Mouse (Mus musculus) limb, embryonic 12.5 days (tissue): ENCODE measurements around the gene Cd300ld3. TPM values are rescaled to one million over a fixed set of nuclear protein-coding genes. Genes with fewer than 3 reads are reported as not detected.
A peak's percentile ranks its signal among the peaks of the same experiment; 100 is the strongest.

Source experiments
- ATAC-seq: fragments of 200-750 bp; cut with Nextera tagmentation; 2 replicates; pipeline ENCODE4 v1.8.0; 2017; ENCODE audit warnings: low read depth, moderate TSS enrichment; ENCODE audit not compliant: insufficient number of reproducible peaks, insufficient read depth, low FRiP score, low TSS enrichment
- H3K27ac ChIP-seq: fragments of 300-500 bp; sonication (generic); 2 replicates; pipeline ENCODE4 v1.5.1; 2016; ENCODE audit warnings: mild to moderate bottlenecking, moderate library complexity
- H3K27me3 ChIP-seq: fragments of 300-500 bp; sonication (generic); 2 replicates; pipeline ENCODE4 v1.6.1; 2016; ENCODE audit warnings: mild to moderate bottlenecking, moderate library complexity
- H3K36me3 ChIP-seq: fragments of 300-500 bp; sonication (generic); 2 replicates; pipeline ENCODE4 v1.6.1; 2016; ENCODE audit warnings: mild to moderate bottlenecking, moderate library complexity
- H3K4me1 ChIP-seq: fragments of 300-500 bp; sonication (generic); replicated peaks from 2 replicates; pipeline ENCODE4 v1.6.1; 2016
- H3K4me2 ChIP-seq: fragments of 300-500 bp; sonication (generic); 2 replicates; pipeline ENCODE4 v1.6.1; 2016; ENCODE audit warnings: mild to moderate bottlenecking, moderate library complexity
- H3K4me3 ChIP-seq: fragments of 300-500 bp; sonication (generic); replicated peaks from 2 replicates; pipeline ENCODE4 v1.5.1; 2016; ENCODE audit warnings: mild to moderate bottlenecking
- H3K9ac ChIP-seq: fragments of 300-500 bp; sonication (generic); replicated peaks from 2 replicates; pipeline ENCODE4 v1.6.1; 2016; ENCODE audit warnings: mild to moderate bottlenecking, moderate library complexity
- H3K9me3 ChIP-seq: fragments of 300-500 bp; sonication (generic); 2 replicates; pipeline ENCODE4 v1.6.1; 2016; ENCODE audit warnings: mild to moderate bottlenecking, moderate library complexity
- WGBS: fragments of 180-500 bp; shearing (Covaris S2); methylation state at CpG from one replicate; pipeline ENCODE4 v1.1.7; 2016; 5-methylcytosine and 5-hydroxymethylcytosine counted together
- polyA plus RNA-seq: library from polyadenylated mRNA; unstranded; fragments of >200 nt; fragmentation: Nextera tagmentation; extraction: Ambion mirVana; gene quantifications from 2 replicates; pipeline ENCODE4 v1.2.1, GENCODE M21; 2016

Gene Cd300ld3
- polyA plus RNA-seq = not detected in 2 replicates

GRCm38 (mm10) chr11:115048259-115048658 is at the start of gene Cd300ld3:
Cd300ld3 (minus strand) TSS chr11:115048409.
- no peak within 1 kb of the TSS for H3K4me2 ChIP-seq
- H3K27ac ChIP-seq = no peak within 1 kb of the TSS
- no peak within 1 kb of the TSS for H3K9ac ChIP-seq
- H3K9me3 ChIP-seq = no peaks in the 10 kb centered on the region
- no peaks in the 10 kb centered on the region for H3K4me1 ChIP-seq
- no peak for ATAC-seq
- no peak within 1 kb of the TSS for H3K4me3 ChIP-seq
- WGBS = 83% methylated on average over 2 of the region's 2 CpGs
- no peaks in the 10 kb centered on the region; the same call in 1 of the 2 replicates for H3K27me3 ChIP-seq
- H3K36me3 ChIP-seq = no peaks in the 10 kb centered on the region

GRCm38 (mm10) chr11:115092140-115092539 is 43.9 kb upstream of the Cd300ld3 start:
- no peak overlapping the region for H3K4me3 ChIP-seq

DNA sequence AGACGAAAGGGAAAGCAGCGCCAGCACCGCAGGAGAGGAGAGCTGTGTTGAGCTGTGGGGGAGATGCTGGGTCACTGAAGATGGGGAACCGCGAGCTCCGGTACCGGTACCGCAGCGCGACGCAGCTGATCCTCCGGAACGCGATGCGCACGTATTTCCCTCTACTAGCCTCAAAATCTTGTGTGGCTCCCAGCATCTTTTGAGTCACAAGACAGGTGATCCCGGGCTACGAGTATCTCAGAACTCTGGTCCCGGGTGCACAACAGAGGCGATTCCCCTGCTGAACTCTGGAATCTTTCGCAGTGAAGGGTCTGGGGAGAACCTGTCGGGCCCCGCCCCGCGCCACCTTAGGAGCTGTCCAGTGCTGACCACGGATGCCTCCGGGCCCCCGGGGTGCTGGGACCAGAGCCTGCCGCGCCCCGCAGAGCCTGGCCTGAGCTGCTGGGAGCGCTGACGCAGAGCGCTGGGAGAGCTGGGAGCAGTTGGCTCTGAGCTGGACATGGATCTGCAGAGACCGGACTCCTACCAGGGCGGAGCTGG is 43.2 kb upstream of the Cd300ld3 start, which contains the start of gene Rab37:
Rab37 (plus strand) TSS at position 70 of the 540 bp plus-strand sequence.
- H3K9ac ChIP-seq = no peak within 1 kb of the TSS
- no peak within 1 kb of the TSS for H3K4me3 ChIP-seq
- peak within 1 kb of the TSS; percentile 37 for H3K4me2 ChIP-seq
- H3K9me3 ChIP-seq = peaks cover 11% of the 10 kb centered on the region
- peaks cover 36% of the 10 kb centered on the region for H3K27me3 ChIP-seq
- H3K36me3 ChIP-seq = no peaks in the 10 kb centered on the region
- no peak within 1 kb of the TSS for H3K27ac ChIP-seq
- WGBS = 1% methylated on average over 36 of the region's 36 CpGs
- 0 out of 2 replicates have a peak, but pooled peaks cover 7% of the 10 kb centered on the region for H3K4me1 ChIP-seq
- no peak for ATAC-seq

More at GRCm38 (mm10) chr11:115092140-115092539, 43.9 kb upstream of the Cd300ld3 start:
- no peak overlapping the region for H3K9ac ChIP-seq
- no peaks in the 10 kb centered on the region for H3K36me3 ChIP-seq
- H3K27me3 ChIP-seq = peaks cover 36% of the 10 kb centered on the region
- peaks cover 11% of the 10 kb centered on the region for H3K9me3 ChIP-seq
- H3K27ac ChIP-seq = no peak overlapping the region
- 0 out of 2 replicates have a peak, but pooled peaks cover 7% of the 10 kb centered on the region for H3K4me1 ChIP-seq
- WGBS = 20% methylated on average over 4 of the region's 4 CpGs
- no peak for ATAC-seq
- H3K4me2 ChIP-seq = no peak overlapping the region

DNA sequence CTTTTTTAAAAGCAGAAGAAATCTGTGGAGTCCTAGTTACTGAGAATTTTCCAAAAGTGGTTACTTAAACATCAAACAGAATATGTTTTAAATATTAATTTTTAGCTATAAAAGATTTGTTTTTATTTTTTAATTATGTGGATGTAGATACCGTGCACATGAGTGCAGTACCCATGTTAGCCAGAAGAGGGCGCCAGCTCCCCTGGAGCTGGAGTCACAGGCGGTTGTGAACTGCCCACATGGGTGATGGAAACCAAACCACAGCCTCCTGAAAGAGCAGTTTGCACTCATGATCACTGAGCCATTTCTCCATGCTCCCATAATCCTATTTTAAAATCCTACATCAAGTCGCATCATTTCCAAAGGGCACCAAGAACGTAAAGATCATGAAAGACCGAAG is 41.6 kb upstream of the Cd300ld3 start:
- Histone ChIP-seq H3K4me3 (no peak overlapping the region), H3K4me1 (0 out of 2 replicates have a peak, but pooled peaks cover 7% of the 10 kb centered on the region), H3K9me3 (peaks cover 11% of the 10 kb centered on the region), H3K27ac (no peak overlapping the region), H3K4me2 (no peak overlapping the region), H3K27me3 (peaks cover 45% of the 10 kb centered on the region), H3K9ac (no peak overlapping the region), H3K36me3 (no peaks in the 10 kb centered on the region)
- WGBS = 68% methylated on average over 6 of the region's 6 CpGs
- ATAC-seq = no peak

GRCm38 (mm10) chr11:115086213-115086612 is 38.0 kb upstream of the Cd300ld3 start:
- no peak for ATAC-seq

GRCm38 (mm10) chr11:115085064-115085463 is 36.9 kb upstream of the Cd300ld3 start:
- ATAC-seq = no peak
- Histone ChIP-seq H3K27ac (no peak overlapping the region), H3K9me3 (peaks cover 3% of the 10 kb centered on the region), H3K36me3 (no peaks in the 10 kb centered on the region), H3K27me3 (peaks cover 31% of the 10 kb centered on the region), H3K9ac (no peak overlapping the region), H3K4me1 (no peaks in the 10 kb centered on the region), H3K4me2 (no peak overlapping the region), H3K4me3 (no peak overlapping the region)
- 81% methylated on average over 8 of the region's 8 CpGs for WGBS

More at GRCm38 (mm10) chr11:115086213-115086612, 38.0 kb upstream of the Cd300ld3 start:
- no peak overlapping the region for H3K4me2 ChIP-seq
- no peaks in the 10 kb centered on the region for H3K4me1 ChIP-seq
- H3K9me3 ChIP-seq = peaks cover 6% of the 10 kb centered on the region
- no peak overlapping the region for H3K27ac ChIP-seq
- no peak overlapping the region for H3K4me3 ChIP-seq
- H3K9ac ChIP-seq = no peak overlapping the region
- peaks cover 41% of the 10 kb centered on the region for H3K27me3 ChIP-seq
- WGBS = 59% methylated on average over 7 of the region's 7 CpGs
- no peaks in the 10 kb centered on the region for H3K36me3 ChIP-seq

DNA sequence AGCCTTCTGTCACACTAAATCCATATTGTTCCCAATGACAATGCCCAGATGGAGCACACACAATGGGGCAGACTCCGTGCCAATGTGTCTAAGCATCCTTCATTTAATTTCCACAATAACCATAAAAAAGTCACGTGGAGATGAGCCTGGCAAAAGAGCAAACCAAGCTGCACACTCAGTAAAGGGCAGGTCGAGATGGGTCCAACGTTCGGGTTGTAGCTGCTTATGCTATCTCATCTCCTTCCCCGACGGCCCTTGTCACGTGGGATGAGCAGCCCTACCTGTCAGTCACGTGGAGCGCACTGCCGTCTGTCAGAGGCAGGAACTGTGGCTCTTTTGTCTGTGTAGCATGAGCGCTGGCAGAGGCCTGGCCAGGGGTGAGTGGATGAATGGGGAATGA is 36.4 kb upstream of the Cd300ld3 start:
- Histone ChIP-seq H3K9me3 (no peaks in the 10 kb centered on the region), H3K4me3 (no peak overlapping the region), H3K27ac (no peak overlapping the region), H3K36me3 (no peaks in the 10 kb centered on the region), H3K4me1 (no peaks in the 10 kb centered on the region), H3K9ac (no peak overlapping the region), H3K4me2 (no peak overlapping the region), H3K27me3 (peaks cover 31% of the 10 kb centered on the region)
- ATAC-seq = no peak
- WGBS = 56% methylated on average over 12 of the region's 12 CpGs

GRCm38 (mm10) chr11:115083376-115084139 is 35.3 kb upstream of the Cd300ld3 start:
- Histone ChIP-seq H3K36me3 (no peaks in the 10 kb centered on the region), H3K9ac (no peak overlapping the region), H3K4me3 (no peak overlapping the region), H3K27me3 (peaks cover 23% of the 10 kb centered on the region), H3K4me1 (no peaks in the 10 kb centered on the region), H3K9me3 (no peaks in the 10 kb centered on the region), H3K4me2 (no peak overlapping the region), H3K27ac (no peak overlapping the region)
- ATAC-seq = no peak
- 47% methylated on average over 18 of the region's 18 CpGs for WGBS

DNA sequence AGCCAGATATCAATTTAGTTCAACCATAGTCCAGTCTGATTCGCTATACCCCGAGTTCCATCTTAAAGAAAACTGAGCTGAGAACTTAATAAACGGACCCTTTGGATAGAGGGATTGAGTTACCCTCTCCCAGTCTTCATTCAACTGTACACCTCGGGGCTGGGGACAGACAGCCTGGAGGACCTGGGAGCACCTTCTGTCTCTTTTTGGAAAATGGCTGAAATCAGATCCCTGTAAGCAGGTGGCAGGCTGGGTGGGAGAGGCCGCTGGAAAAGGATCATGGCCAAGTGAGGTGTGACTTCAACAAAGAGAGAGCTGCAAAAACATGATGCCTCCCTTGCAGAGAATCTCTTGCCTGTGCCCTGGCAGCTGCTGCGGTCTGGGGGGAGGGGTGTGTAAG is 34.0 kb upstream of the Cd300ld3 start:
- Histone ChIP-seq H3K9ac (no peak overlapping the region), H3K4me1 (no peaks in the 10 kb centered on the region), H3K4me2 (no peak overlapping the region), H3K9me3 (no peaks in the 10 kb centered on the region), H3K27me3 (peaks cover 23% of the 10 kb centered on the region), H3K27ac (no peak overlapping the region), H3K36me3 (no peaks in the 10 kb centered on the region), H3K4me3 (no peak overlapping the region)
- no peak for ATAC-seq
- 71% methylated on average over 6 of the region's 6 CpGs for WGBS

- no peaks in the 10 kb centered on the region for H3K36me3 ChIP-seq
Measured at GRCm38 (mm10) chr11:115081373-115081772, 33.2 kb upstream of the Cd300ld3 start.

DNA sequence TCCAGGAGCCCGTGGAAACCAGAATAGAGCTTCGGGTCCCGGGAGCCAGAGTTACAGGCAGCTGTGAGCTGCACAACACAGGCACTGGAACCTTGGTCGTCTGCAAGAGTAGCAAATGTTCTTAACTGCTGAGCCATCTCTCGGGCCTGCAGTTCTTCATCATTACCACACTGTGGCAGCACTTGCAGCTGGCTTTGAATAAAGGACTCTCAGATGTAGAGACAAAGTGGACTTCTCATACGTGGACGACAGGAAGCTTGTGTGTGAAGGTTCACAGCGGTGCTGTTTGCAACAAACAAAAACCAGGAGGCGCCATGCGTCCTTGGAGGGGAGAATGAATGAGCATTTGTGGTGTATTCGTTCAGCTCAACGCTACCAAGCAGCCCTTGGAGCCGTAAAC is 32.7 kb upstream of the Cd300ld3 start:
- H3K4me3 ChIP-seq = no peak overlapping the region
- peaks cover 17% of the 10 kb centered on the region for H3K27me3 ChIP-seq
- H3K9ac ChIP-seq = no peak overlapping the region
- H3K4me2 ChIP-seq = no peak overlapping the region
- no peaks in the 10 kb centered on the region for H3K4me1 ChIP-seq
- H3K27ac ChIP-seq = no peak overlapping the region
- H3K36me3 ChIP-seq = no peaks in the 10 kb centered on the region
- 37% methylated on average over 13 of the region's 13 CpGs for WGBS
- no peak for ATAC-seq
- H3K9me3 ChIP-seq = no peaks in the 10 kb centered on the region

More at GRCm38 (mm10) chr11:115081373-115081772, 33.2 kb upstream of the Cd300ld3 start:
- Histone ChIP-seq H3K27ac (no peak overlapping the region), H3K27me3 (peaks cover 21% of the 10 kb centered on the region), H3K9ac (no peak overlapping the region), H3K9me3 (no peaks in the 10 kb centered on the region), H3K4me3 (no peak overlapping the region), H3K4me1 (no peaks in the 10 kb centered on the region), H3K4me2 (no peak overlapping the region)
- no peak for ATAC-seq
- 64% methylated on average over 3 of the region's 3 CpGs for WGBS
